Mouse (Mus musculus) cerebellum, adult 11 months (tissue): Measurements from ENCODE around the gene 2010003K11Rik.
A peak's percentile ranks its signal among the peaks of the same experiment; 100 is the strongest.

ENCODE experiments used
- DNase-seq: peaks from one replicate; pipeline ENCODE4 v3.0.0; 2022

2010003K11Rik gene

DNA sequence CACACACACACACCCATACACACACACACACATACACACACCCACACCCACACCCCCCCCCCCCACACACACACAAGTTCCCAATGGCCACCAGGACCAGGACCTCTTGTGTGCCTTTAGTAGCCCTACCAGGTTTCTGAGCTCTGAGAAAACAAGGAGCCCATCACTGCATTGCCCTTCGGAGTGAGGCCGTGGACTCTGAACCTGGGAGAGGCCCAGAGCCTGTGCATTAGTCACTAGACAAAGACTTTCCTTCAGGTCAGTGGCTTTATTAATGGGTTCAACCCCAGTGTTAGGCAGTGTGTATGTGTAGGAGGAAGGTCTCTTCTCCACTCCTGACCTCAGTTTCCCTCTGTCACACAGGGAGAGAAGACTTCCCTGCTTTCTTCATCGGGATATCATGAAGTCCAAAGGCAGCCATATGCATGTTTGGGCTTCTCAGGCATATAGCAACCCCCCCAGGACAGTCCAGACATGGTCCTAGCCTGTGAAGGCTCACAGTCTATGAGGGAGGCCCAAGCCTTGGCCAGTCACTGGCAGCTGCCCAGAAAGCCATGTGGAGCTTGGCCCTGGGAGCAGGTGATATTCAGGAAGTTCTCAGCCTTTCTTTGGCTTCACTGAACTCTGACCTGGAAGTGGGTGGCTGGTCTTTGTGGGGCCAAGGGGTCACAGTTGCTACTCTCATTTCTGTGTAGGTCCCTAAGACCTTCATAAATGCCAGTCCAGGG lies 1.7 kb downstream of the 2010003K11Rik start:
- DNase-seq, result peak; percentile 44

DNA sequence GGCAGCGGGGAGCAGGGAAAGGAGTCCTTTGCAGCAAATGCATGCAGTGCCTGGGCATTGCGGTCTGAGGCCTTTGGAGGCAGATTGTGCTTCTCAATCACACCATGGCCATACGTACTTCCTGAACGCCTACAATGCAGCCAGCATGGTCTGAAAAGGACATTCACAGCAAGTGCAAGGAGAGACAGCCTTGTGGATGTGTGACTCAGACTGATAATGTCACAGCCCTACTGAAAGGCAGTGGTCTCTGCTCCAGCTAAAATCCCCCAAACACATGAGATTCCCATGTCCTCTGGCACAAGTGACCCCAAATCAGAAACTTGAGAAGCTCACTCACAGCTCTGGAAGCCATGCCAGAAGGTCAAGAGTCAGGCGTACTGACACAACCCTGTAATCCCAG lies 2.6 kb downstream of the 2010003K11Rik start:
- DNase-seq, result no peak

DNA sequence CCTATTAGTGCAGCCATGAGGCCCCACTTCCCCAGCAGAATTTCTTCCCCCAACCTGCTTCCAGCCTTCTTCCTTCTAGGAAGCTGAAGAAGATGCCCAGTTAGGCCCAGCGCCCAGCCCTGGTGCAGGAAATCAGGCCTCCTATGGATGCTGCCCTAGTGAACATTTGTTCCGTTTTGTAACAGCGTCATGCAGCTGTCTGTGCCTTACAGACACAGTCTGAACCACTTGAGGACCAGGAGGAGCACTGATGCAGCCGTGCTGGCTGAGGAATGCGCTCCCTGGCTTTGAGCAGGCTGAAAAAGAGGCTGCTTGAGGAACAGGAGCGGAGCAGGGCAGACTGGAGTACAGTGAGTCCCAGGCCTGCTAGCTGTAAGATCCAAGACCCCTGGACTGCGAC lies 3.7 kb downstream of the 2010003K11Rik start:
- DNase-seq, result no peak

DNA sequence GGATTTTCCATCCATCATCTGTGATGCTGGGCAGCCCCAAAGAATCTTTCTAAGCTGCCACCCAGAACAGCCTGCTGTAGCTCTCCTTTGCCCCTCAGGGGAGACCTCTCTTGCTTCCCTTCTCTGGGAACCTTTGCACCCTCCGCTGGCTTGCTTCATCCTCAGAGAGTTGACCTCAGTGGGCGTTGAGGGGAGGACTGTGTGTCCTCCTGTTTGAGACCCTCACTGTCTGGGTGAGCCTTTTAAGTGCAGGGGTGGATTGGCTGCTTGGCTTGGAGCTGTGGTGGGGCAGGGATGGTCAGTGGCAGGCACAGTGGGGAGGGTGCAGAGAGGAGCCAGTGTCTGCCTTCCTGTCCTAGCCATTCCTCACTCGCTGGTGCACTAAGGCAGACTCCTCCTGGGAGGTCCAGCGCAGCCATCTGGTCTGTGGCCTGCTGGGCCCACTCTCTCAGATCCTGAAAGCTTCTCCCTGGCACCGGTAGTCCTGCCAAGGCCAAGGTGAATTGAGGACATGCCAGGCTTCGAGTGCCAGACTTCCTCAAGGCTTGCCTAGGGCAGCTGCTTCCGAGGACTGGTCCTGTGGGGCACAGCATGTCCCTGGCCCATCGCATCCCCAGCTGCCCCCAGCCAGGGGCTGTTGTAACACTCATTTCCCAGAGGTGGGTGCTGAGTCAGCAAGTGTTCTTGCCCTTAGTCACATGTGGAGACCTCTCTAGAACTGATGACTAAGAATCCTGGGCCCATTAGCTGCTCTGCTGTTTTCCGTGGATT lies 5.7 kb downstream of the 2010003K11Rik start:
- peak; percentile 95 for DNase-seq

DNA sequence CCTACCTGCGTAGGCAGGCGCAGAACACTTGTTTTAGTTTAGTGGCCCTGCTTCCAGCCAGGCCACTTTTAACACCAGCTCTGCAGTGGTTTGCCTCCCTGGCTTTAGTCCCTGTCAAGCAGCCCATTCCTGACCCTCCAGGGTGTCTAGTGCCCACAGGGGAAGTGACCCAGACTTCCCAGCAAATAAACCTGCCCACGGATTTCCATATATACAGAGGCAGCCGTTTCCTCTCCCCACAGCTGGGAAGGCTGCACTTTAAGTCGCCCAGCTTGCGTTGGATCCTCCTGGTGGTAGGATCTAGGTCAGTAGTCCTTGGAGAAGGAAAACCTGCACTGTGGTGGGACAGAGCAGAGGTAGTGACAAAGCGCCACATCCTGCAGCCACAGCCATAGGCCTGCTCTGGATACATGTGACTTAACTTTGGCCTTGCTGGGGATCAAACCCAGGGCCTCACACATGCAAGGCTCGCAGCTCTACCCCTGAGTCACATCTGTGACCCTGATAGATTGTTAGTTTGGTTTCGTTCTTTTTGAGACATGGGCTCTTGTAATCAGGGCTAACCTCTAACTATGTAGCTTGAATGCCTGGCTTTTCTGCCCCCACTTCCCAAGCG lies 7.2 kb downstream of the 2010003K11Rik start:
- DNase-seq, result no peak

DNA sequence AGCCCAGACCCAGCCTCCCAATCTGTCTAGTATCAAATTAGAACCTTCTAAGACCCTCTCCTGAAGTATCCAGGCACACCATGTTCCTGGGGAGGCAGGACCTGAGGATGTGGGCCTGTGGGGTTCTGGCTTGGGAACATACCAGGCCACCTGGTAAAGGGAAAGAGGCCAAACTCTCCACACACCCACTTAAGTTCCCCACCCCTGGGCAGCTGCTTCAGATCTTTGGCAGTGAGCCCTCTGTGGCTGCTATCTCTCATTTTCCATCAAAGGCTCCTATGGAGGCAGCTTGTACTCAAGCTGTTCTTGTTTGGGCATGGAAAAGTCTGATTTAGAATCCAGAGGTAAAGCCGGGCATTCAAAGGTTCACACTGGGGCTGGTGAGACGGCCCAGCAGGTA lies 10.5 kb downstream of the 2010003K11Rik start:
- no peak for DNase-seq

DNA sequence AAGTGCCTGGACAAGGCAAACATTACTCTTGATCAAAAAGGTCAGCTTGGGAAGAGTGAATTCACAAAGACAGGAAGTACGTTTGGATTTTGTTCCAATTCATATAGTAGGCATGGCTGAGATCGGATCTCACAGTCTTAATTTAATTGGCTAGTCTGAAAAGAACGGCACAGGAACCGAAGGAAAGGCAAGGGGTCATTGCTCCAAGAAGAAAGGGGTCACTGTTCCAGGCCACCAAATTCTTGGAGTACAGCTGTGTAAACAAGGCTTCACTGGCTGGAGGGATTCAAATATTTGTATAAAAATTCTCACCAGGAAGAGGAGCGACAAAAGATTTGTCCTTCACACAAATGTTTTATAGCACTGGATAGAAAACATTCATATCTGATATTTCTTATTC lies 13.4 kb downstream of the 2010003K11Rik start:
- DNase-seq, result no peak

DNA sequence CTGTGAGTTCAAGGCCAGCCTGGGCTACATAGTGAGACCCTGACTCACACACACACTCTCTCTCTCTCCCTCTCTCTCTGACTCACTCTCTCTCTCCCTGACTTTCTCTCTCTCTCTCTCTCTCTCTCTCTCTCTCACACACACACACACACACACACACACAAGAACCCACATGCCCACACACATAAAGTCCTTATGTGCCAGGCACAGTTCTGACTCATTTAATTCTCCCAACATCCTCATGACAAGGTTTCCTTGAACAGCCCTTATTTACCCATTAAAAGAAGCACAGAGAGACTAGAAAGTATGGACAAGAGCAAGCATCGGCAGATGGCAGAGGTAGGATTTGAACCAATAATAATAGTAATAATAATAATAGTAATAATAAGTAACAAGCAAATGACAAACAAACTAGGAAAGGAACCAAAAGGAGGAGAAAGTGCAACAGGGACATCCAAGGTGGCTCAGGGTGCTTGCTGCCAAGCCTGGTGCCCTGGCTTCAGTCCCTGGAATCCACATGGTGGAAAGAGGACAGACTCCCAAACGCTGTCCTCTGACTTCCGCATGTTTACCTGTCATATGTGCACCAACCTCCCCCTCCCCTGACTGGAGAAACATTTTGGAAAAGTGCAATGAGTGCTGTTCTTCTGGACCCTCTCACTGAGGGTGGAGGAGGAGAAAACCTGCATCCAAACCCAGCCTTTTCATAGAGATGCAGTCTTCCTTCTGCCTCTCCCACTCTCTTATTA lies 16.1 kb downstream of the 2010003K11Rik start:
- peak; percentile 60 for DNase-seq

DNA sequence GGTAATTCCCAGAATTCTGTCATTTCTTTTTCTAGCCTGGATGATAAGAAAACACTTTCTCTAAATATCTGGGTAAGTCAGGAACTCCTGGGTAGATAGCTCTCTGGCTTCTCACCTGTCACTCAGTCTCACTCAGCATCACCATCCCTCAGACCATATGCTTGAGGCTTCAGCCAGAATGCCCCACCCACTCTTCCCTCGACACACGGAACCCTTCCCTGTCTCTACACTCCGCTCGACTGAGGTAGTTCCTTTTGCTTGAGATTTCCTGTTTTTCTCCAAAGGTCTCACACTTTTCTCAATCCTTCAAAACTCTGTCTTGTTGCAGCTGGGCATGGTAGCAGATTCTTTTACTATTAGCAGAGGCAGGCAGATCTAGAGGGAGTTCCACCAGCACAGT lies 17.1 kb downstream of the 2010003K11Rik start:
- peak; percentile 39 for DNase-seq

DNA sequence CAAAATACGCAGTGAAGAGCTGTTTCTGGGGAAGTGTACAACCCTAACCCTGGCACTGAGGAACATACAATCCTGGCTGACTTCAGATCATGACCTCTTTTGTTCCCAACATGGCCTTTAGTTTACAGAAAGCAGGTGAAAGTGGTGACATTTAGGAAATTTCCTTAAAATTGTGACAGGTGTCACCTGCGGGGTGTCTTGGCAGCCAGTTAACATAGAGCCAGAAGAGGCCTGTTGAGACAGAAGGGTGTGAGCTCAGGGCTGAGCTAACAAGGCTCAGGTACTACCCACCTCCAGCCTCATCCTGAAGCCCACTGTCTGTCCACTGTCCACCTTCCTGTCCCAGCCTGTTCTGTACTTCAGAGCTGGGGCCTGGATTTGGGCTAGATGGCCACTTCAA lies 18.3 kb downstream of the 2010003K11Rik start:
- peak; percentile 68 for DNase-seq

DNA sequence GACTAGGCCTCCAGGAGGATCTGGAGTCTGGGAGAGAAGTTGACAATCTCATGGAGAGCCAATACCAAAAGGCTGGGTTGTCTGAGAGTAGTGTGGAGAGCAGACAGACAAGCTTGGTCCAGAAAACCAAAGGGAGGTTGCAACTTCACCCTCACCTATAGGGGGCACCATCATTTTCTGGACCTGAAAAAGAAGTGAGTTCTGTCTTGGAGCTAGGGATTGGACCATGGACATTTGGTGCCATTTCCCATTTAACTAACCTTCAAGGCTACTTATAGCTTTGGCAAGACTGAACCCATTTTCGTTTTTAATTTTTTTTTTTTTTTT lies 20.2 kb downstream of the 2010003K11Rik start:
- DNase-seq, result no peak

DNA sequence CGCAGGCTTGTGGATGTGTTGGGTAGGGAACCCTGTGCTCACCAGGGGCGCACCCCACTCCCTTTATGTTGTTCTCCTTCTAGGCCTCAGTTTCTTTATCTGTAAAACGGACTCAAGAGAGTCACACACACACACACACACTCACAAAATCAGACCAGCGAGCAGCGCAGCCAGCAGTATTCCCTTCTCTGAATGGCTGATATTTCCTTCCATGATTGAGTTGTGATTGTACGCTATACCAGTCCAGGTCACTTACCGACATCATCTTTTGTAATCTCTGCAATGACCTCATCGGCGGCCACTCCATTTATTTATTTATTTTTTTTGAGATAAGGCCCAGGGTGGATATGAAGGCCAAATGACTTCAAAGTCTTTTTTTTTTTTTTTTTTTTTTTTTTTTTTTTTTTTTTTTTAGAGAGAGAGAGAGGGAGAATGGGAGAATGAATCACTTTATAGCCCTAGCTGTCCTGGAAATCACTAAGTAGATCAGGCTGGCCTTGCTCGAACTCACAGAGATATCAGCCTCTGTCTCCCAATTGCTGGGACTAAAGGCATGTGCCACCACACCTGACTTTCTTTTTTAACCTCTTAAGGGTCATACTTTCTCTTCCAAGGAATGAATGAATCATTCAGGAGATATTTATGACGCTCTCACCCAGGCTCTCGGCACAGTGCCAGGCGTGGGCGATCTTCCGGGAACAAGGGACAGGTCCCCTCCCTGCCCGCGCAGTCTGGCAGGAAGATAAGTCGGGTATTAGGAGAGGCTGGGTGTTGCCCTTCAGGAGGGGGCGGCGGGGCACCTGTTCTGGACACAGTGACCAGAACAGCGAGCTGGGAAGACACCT lies 20.8 kb downstream of the 2010003K11Rik start, which contains the start of gene Syt12:
Gene Syt12 (minus strand): TSS at position 103 of the 845 bp plus-strand sequence.
- DNase-seq, result peak; percentile 82

DNA sequence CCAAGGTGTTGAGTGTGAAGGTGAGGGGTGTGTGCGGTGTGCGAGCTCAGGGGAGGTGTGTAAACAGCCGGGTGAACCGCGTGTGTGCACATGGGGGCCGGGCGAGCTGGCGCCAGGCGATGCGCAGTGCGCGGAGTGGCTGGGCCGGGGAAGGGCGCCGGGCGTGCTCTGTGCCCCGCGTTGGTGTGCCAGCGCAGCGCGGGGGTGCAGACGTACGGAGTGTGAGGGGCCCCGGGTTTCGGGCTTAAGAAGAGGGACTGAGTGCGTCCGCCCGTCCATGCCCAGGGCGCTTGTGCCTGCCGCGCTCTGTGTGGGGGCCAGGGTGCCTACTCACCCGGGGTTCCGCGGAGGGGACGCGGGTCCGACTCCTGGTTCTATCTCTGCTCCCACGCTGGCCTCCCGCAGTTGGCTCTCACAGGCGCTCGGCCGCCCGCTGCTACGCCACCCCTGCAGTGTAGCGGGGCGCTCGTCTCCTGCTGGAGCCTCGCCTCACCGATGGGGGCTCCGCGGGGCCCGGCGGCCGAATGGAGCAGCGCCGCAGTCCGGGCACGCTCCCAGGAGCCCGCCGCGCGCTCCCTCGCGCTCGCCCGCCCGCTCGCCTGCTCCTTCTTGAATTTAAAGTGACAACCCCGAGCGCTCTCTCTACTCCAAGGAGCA lies 21.7 kb downstream of the 2010003K11Rik start:
- peak; percentile 79 for DNase-seq

DNA sequence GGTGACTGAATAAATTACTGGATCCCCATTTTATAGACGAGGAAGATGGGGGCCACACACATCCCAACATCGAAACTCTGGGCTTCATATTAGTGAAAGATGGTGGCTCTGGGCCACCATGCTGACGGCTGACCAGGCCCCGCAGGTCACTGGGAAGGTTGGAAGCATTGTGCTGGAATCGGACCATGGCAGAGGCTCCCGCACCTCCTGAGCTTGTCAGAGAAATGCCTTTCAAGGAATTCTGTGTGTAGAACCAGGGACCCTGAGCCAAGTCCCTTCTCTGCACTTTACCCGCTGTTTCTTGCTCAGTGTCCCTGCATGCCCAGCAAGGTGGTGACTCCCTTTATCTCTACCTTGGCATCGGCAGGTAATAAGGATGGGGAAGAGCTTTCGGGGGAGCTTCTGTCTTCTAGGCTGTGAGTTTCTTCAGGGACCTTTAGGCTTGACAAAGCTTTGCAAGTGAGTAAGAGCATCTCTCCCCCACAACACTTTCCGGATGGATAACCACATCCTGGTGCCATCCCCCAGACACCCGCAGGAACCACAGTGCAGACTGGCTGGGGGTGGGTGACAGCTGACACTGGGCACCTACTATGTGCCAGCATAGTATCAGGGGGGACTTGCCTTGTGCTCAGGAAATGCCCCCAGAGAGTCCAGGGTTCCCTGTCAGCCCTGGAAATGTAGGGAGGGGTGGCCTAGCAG lies 23.0 kb downstream of the 2010003K11Rik start:
- peak; percentile 40 for DNase-seq

DNA sequence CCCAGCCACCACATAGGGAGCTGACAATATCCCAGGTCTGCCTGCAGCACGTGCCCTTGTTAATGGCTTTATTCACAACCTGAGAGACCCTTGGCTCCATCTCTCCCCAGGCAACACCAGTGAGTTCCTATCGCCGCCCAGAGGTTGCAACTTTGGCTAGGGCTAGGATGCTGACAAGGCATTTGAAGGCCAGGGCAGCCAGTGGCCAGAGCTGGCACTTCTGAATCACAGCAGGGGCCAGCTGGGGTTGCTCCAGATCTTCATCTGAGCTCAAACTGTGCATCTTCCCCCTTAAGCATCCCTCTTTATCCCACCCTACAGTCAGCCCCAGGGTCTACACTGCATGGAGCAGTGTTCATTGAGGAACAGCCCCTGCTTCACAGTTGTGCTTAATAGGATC lies 23.6 kb downstream of the 2010003K11Rik start:
- DNase-seq, result peak; percentile 30

DNA sequence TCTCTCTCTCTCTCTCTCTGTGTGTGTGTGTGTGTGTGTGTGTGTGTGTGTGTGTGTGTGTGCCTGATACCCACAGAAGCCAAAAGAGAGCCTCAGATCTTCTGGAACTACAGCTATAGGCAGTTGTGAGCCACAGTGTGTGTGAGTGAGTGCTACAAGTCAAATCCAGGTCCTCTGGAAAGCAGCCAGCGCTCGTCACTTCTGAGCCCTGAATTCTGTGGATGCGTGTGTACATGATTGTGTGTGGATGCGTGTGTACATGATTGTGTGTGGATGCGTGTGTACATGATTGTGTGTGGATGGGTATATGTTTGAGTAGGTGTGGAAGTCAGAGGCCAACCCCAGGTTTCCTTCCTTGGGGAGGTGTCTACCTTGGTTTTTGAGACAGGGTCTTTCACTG lies 24.8 kb downstream of the 2010003K11Rik start:
- peak; percentile 33 for DNase-seq

DNA sequence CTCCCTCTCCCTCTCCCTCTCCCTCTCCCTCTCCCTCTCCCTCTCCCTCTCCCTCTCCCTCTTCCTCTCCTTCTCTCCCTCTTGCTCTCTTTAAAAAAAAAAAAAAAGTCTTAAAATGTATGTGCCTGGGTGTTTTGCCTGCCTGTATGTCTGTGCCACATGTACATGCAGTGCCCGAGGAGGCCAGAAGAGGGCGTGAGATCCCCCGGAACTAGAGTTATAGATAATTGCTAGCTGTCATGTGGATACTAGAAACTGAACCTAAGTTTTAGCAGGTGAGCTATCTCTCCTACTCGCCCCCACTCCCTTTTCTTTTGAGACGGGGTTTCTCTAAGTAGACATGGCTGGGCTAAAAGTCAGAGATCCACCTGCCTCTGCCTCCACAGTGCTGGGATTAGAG lies 30.0 kb downstream of the 2010003K11Rik start:
- peak; percentile 56 for DNase-seq

DNA sequence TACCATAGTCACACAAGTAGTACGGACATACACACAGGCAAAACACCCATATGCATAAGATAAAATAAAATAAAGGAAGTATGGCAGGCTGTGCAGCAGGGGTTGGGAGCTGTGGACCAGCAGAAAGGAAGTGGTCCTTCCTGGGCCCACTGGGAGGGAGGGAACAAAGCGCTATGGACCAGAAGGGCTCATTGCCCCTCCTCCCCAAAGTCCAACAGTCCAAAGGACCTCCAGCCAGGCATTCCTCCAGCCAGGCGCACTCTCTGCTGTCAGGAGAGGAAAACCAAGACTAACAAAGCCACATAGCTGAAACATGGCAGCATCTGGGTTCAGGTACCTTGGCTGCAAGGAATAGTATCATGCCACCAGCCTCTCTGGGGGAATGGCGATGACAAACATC lies 33.7 kb downstream of the 2010003K11Rik start:
- no peak for DNase-seq

DNA sequence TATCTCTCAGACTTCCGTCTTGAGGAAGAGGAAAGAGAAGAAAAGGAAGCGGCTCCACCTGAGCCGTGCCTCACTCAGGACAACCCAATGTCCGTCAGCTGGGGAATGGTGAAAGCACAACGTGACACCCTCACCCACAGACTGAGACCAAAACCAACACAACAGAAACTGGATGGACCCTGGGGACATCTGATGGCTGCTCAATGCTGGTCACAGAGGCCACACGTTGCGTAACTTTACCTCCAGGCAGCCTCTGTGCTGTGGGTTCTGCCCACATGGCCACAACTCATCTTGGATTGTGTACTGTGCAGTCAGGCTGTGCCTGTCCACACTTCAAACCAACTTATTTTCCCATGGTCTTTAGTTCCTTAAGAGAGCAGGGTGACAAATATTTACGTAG lies 36.4 kb downstream of the 2010003K11Rik start:
- DNase-seq, result no peak

DNA sequence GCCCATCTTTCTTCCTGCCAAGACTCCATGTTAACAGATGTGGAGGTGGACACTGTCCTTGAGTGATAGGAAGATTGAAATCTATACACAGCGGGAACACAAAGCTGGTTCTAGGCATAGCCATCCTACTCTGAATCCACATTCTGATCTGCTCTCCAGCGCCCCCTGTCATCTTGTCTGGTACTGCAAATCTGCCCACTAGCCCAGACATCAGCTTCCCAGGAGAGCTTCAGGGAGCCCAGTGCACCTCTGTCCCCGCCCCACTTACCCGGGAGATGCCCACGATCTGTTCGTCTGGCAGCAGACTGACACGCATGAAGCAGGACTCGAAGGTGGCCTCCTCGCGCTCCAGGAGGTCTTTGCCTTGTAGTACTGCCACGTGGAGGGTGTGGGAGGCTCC lies 42.2 kb downstream of the 2010003K11Rik start:
- DNase-seq, result peak; percentile 67
